Mouse (Mus musculus): ENCODE measurements at regions not wholly inside any gene's neighbourhood (a gene's known extent, or its start where the extent isn't known, plus 50 kb on each side); places are given as distances from the start of the nearest gene placed in this dataset.

- DNase-seq (ENCODE audit: low spot score), result no peak
Observed at GRCm38 (mm10) chr16:46331336-46331735, 167.0 kb downstream of the Nectin3 start.

- DNase-seq (ENCODE audit: low spot score), result no peak
Observed at GRCm38 (mm10) chr16:46299079-46299721, 144.3 kb upstream of the Gm4737 start.

- DNase-seq (ENCODE audit: low spot score), result no peak
Observed at GRCm38 (mm10) chr16:46297192-46297591, 142.3 kb upstream of the Gm4737 start.

GRCm38 (mm10) chr16:46296412-46296811 is 141.5 kb upstream of the Gm4737 start:
- no peak for DNase-seq (ENCODE audit: low spot score)

- peak; percentile 7 for DNase-seq (ENCODE audit: low spot score)
Observed at GRCm38 (mm10) chr16:46293831-46294230, 139.0 kb upstream of the Gm4737 start.

- DNase-seq (ENCODE audit: low spot score), result peak; percentile 69
Observed at GRCm38 (mm10) chr16:46291067-46291833, 136.4 kb upstream of the Gm4737 start.

GRCm38 (mm10) chr16:46290199-46290598 is 135.3 kb upstream of the Gm4737 start:
- peak; percentile 31 for DNase-seq (ENCODE audit: low spot score)

- no peak for DNase-seq (ENCODE audit: low spot score)
Observed at GRCm38 (mm10) chr16:46267533-46267932, 112.7 kb upstream of the Gm4737 start.

- DNase-seq (ENCODE audit: low spot score), result no peak
Observed at GRCm38 (mm10) chr16:46251639-46252038, 96.8 kb upstream of the Gm4737 start.

GRCm38 (mm10) chr16:46250943-46251342 is 96.1 kb upstream of the Gm4737 start:
- DNase-seq (ENCODE audit: low spot score), result no peak

- DNase-seq (ENCODE audit: low spot score), result no peak
Observed at GRCm38 (mm10) chr16:46245598-46245997, 90.7 kb upstream of the Gm4737 start.

GRCm38 (mm10) chr16:46228744-46229143 is 73.9 kb upstream of the Gm4737 start:
- no peak for DNase-seq (ENCODE audit: low spot score)

- no peak for DNase-seq (ENCODE audit: low spot score)
Observed at GRCm38 (mm10) chr16:46223084-46223600, 68.3 kb upstream of the Gm4737 start.

- DNase-seq (ENCODE audit: low spot score), result no peak
Observed at GRCm38 (mm10) chr16:46212504-46212903, 57.6 kb upstream of the Gm4737 start.

GRCm38 (mm10) chr16:46211914-46212313 is 57.0 kb upstream of the Gm4737 start:
- no peak for DNase-seq (ENCODE audit: low spot score)

- DNase-seq (ENCODE audit: low spot score), result no peak
Observed at GRCm38 (mm10) chr16:46205114-46205513, 50.2 kb upstream of the Gm4737 start.
